Comparison of ENCODE assay signal across 20 mouse cellular contexts in the genomic region with DNA sequence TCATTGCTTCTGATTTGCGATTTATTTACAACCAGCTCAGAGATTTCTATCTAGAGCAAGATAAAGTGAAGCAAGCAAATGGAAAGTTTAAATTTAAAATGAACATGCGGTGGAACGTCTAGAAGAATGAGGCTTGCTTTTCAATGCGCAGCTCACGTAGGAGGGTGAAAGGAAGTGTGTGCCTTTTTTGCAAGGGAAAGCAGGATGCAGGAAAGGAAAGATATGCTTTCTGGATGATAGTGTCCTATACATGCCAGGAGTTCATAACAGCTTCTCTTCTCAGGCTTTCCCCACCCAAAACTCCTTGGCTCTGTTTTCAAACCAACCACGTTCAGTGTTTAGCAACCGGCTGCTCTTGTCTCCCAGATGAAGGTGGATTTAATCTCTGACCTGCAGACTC.
DNase-seq lines count a peak whose midpoint lies in the region; ATAC-seq lines count a peak whose summit lies in the region.
"Had no signal": no experiment of that assay in that cellular context is flagged by ENCODE, and none has a peak within 500 bp of the region (broad histone marks: within the 10 kb centered on the region; RNA-seq: fewer than 3 reads in every experiment).

No protein-coding gene starts in this region.

- no peaks in the 10 kb centered on the region for H3K9me3 ChIP-seq in midbrain, embryonic 14.5 days (ENCODE audit: control insufficient read depth, low read length)
- no peaks in the 10 kb centered on the region for H3K9me3 ChIP-seq in midbrain, embryonic 11.5 days (ENCODE audit: control insufficient read depth, low read length)
- H3K9me3 ChIP-seq: embryonic facial prominence, embryonic 13.5 days; forebrain, embryonic 12.5 days; heart, embryonic 15.5 days; hindbrain, embryonic 10.5 days had no signal

- no peak overlapping the region for H3K4me3 ChIP-seq in midbrain, embryonic 14.5 days (replicated peaks; ENCODE audit: low read depth, low read length)
- no peak overlapping the region for H3K4me3 ChIP-seq in midbrain, embryonic 11.5 days (ENCODE audit: low read depth, low read length)
- H3K4me3 ChIP-seq: embryonic facial prominence, embryonic 13.5 days; forebrain, embryonic 12.5 days; heart, adult 2 months; heart, embryonic 15.5 days; hindbrain, embryonic 10.5 days had no signal

- no peaks in the 10 kb centered on the region for H3K36me3 ChIP-seq in midbrain, embryonic 14.5 days (ENCODE audit: control insufficient read depth, insufficient read depth, low read length)
- no peaks in the 10 kb centered on the region for H3K36me3 ChIP-seq in midbrain, embryonic 11.5 days (ENCODE audit: control insufficient read depth, insufficient read depth, low read length)
- H3K36me3 ChIP-seq: embryonic facial prominence, embryonic 13.5 days; forebrain, embryonic 12.5 days; heart, embryonic 15.5 days; hindbrain, embryonic 10.5 days had no signal

- 84% methylated on average over 7 of the region's 7 CpGs for WGBS in midbrain, embryonic 14.5 days
- WGBS in midbrain, embryonic 11.5 days, result 92% methylated on average over 7 of the region's 7 CpGs

- H3K4me1 ChIP-seq in midbrain, embryonic 14.5 days (ENCODE audit: control insufficient read depth, insufficient read depth, low read length), result no peaks in the 10 kb centered on the region
- H3K4me1 ChIP-seq in midbrain, embryonic 11.5 days (ENCODE audit: control insufficient read depth, insufficient read depth, low read length), result no peaks in the 10 kb centered on the region
- H3K4me1 ChIP-seq: embryonic facial prominence, embryonic 13.5 days; forebrain, embryonic 12.5 days; heart, embryonic 15.5 days; hindbrain, embryonic 10.5 days had no signal

- no peak overlapping the region for H3K4me2 ChIP-seq in midbrain, embryonic 14.5 days (ENCODE audit: low read length)
- H3K4me2 ChIP-seq in midbrain, embryonic 11.5 days, result no peak overlapping the region
- H3K4me2 ChIP-seq: embryonic facial prominence, embryonic 13.5 days; forebrain, embryonic 12.5 days; heart, embryonic 11.5 days; heart, embryonic 15.5 days; hindbrain, embryonic 14.5 days had no signal

- intact Hi-C loops in left cerebral cortex, postnatal 36 days (cut with DNase I), result loop anchor here (10.0 kb wide), 1 partner anchor 370 kb away; no protein-coding TSS in a partner anchor

- H3K27me3 ChIP-seq in midbrain, embryonic 14.5 days (ENCODE audit: control insufficient read depth, insufficient read depth, low read length), result no peaks in the 10 kb centered on the region
- no peaks in the 10 kb centered on the region for H3K27me3 ChIP-seq in midbrain, embryonic 11.5 days (ENCODE audit: control insufficient read depth, insufficient read depth, low read length)
- H3K27me3 ChIP-seq: embryonic facial prominence, embryonic 13.5 days; forebrain, embryonic 12.5 days; heart, embryonic 15.5 days had no signal

- H3K9ac ChIP-seq in midbrain, embryonic 14.5 days (replicated peaks; ENCODE audit: low read length), result no peak overlapping the region
- H3K9ac ChIP-seq in midbrain, embryonic 11.5 days (ENCODE audit: low read length), result no peak overlapping the region
- H3K9ac ChIP-seq: embryonic facial prominence, embryonic 13.5 days; forebrain, embryonic 12.5 days; heart, embryonic 15.5 days; hindbrain, embryonic 14.5 days had no signal

- ATAC-seq in midbrain, embryonic 14.5 days (ENCODE audit: low FRiP score, low TSS enrichment), result no peak
- no peak for ATAC-seq in midbrain, embryonic 11.5 days (ENCODE audit: low FRiP score)
- ATAC-seq: forebrain, embryonic 16.5 days had no signal

- no peak overlapping the region for H3K27ac ChIP-seq in midbrain, embryonic 14.5 days (replicated peaks; ENCODE audit: low read depth, low read length)
- no peak overlapping the region for H3K27ac ChIP-seq in midbrain, embryonic 11.5 days (ENCODE audit: low read depth, low read length)
- H3K27ac ChIP-seq: embryonic facial prominence, embryonic 13.5 days; forebrain, embryonic 12.5 days; heart, adult 2 months; heart, embryonic 15.5 days; hindbrain, embryonic 10.5 days; hindbrain, embryonic 14.5 days had no signal

- DNase-seq in frontal cortex, postnatal 36 days (ENCODE audit: low spot score in 2 of 2), result peak; percentile 9 to 43
- DNase-seq in frontal cortex, postnatal 10 days (ENCODE audit: low spot score in 2 of 2), result no peak
- peak; percentile 5 for DNase-seq in midbrain, embryonic 14.5 days
- DNase-seq in midbrain, embryonic 11.5 days (ENCODE audit: low spot score, missing footprints), result no peak
- peak; percentile 61 for DNase-seq in brain, adult 2 months (ENCODE audit: low read depth, low spot score)
- DNase-seq in left cerebral cortex, postnatal 36 days (ENCODE audit: low spot score in 2 of 2), result peak; percentile 10 to 16
- DNase-seq in layer of hippocampus, adult 9-10 months (ENCODE audit: low spot score), result no peak
- DNase-seq: adrenal gland, postnatal 10 days; cerebellum, adult 18-20 months; cerebellum, adult 9-11 months; cerebellum, postnatal 36 days; gastrocnemius, postnatal 10 days; heart, adult 2 months had no signal

Comparison
In these comparisons a context has a peak if more than half of its experiments do, and no peak if none do; other contexts are left out.
1. DNase-seq: peak in frontal cortex, postnatal 36 days (2 of 2), midbrain, embryonic 14.5 days (single experiment), brain, adult 2 months (single experiment) and left cerebral cortex, postnatal 36 days (2 of 2); none in frontal cortex, postnatal 10 days (0 of 2), midbrain, embryonic 11.5 days (single experiment) and layer of hippocampus, adult 9-10 months (single experiment).